Mouse (Mus musculus) liver, embryonic 11.5 days (tissue): Measurements from ENCODE around the gene Pheta1. TPM values are rescaled to one million over a fixed set of nuclear protein-coding genes. Genes with fewer than 3 reads are reported as not detected.

Source experiments
- ATAC-seq: fragments of 200-750 bp; cut with Nextera tagmentation; replicated peaks from 2 replicates; pipeline ENCODE4 v1.8.0; 2017; ENCODE audit warnings: moderate number of reproducible peaks, mild to moderate bottlenecking, moderate TSS enrichment, moderate library complexity; ENCODE audit not compliant: low FRiP score
- DNase-seq: peaks from one replicate; pipeline ENCODE4 v3.0.0-alpha.2; 2017; ENCODE audit warnings: low spot score
- H3K27ac ChIP-seq: fragments of 300-500 bp; sonication (generic); 2 replicates; pipeline ENCODE4 v1.5.1; 2014; ENCODE audit warnings: mild to moderate bottlenecking, low read depth, low read length, control low read depth
- H3K27me3 ChIP-seq: fragments of 300-500 bp; sonication (generic); replicated peaks from 2 replicates; pipeline ENCODE4 v1.6.1; 2014; ENCODE audit warnings: low read length, mixed read lengths; ENCODE audit not compliant: control insufficient read depth, insufficient read depth
- H3K36me3 ChIP-seq: fragments of 300-500 bp; sonication (generic); 2 replicates; pipeline ENCODE4 v1.6.1; 2014; ENCODE audit warnings: mild to moderate bottlenecking, low read length, moderate library complexity, mixed read lengths; ENCODE audit not compliant: control insufficient read depth, insufficient read depth
- H3K4me1 ChIP-seq: fragments of 300-500 bp; sonication (generic); replicated peaks from 2 replicates; pipeline ENCODE4 v1.6.1; 2014; ENCODE audit warnings: low read length, mixed read lengths; ENCODE audit not compliant: control insufficient read depth, insufficient read depth
- H3K4me2 ChIP-seq: fragments of 300-500 bp; sonication (generic); 2 replicates; pipeline ENCODE4 v1.6.1; 2014; ENCODE audit warnings: mild to moderate bottlenecking, control low read depth, moderate library complexity
- H3K4me3 ChIP-seq: fragments of 300-500 bp; sonication (generic); 2 replicates; pipeline ENCODE4 v1.5.1; 2014; ENCODE audit warnings: low read depth, low read length, control low read depth
- H3K9ac ChIP-seq: fragments of 300-500 bp; sonication (generic); 2 replicates; pipeline ENCODE4 v1.6.1; 2014; ENCODE audit warnings: low read depth, low read length, control low read depth
- H3K9me3 ChIP-seq: fragments of 300-500 bp; sonication (generic); 2 replicates; pipeline ENCODE4 v1.6.1; 2016; ENCODE audit warnings: low read length, inconsistent platforms, mixed read lengths; ENCODE audit not compliant: control insufficient read depth
- WGBS: fragments of 180-500 bp; shearing (Covaris S2); extraction: QIAGEN DNeasy Blood & Tissue Kit; methylation state at CpG from one replicate; pipeline ENCODE4 v1.1.7; 2014; 5-methylcytosine and 5-hydroxymethylcytosine counted together
- polyA plus RNA-seq: library from polyadenylated mRNA; unstranded; fragments of >200 nt; fragmentation: Nextera tagmentation; extraction: Ambion mirVana; gene quantifications from 2 replicates; pipeline ENCODE4 v1.2.1, GENCODE M21; 2014

Pheta1 gene
- polyA plus RNA-seq, 1 experiment from 2014 or later: 13.7 TPM

DNA sequence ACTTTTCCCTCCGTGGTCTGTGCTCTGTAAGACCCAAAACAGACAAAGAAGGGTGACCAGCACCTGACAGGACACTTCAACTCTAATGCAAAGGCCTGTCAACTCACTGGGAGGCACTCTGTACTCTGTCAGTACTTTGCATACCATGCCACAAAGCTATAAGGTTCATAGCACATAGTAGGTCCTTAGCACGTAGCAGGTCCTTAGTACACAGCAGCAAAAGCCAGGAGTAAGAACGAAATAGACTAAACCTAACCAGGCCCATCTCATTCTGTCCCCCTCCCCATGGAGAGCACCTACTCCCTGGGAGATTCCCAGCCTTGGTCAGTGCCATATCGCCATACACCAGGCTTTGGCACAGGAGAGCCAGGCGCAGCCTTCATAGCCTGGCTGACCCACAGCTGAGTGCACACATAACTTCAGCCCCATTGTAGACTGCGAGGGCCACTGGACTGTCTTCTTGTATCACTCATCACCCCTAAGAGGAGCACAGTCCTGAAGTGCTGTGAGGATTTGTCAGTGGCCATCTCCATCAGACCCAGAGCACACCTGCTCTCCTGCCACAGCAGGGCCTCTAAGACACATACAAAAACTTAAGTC lies 17.7 kb upstream of the Pheta1 start:
- peaks cover 22% of the 10 kb centered on the region for H3K36me3 ChIP-seq
- H3K4me2 ChIP-seq: no peak overlapping the region
- DNase-seq (no peak), ATAC-seq (no peak)
- no peaks in the 10 kb centered on the region for H3K27me3 ChIP-seq
- H3K4me3 ChIP-seq: no peak overlapping the region
- 88% methylated on average over 6 of the region's 6 CpGs for WGBS
- no peak overlapping the region for H3K27ac ChIP-seq
- no peaks in the 10 kb centered on the region for H3K9me3 ChIP-seq
- no peak overlapping the region for H3K9ac ChIP-seq
- H3K4me1 ChIP-seq: peaks cover 39% of the 10 kb centered on the region

- H3K4me3 ChIP-seq: no peak overlapping the region
- H3K36me3 ChIP-seq: peaks cover 14% of the 10 kb centered on the region; the same call in 1 of the 2 replicates
- H3K9me3 ChIP-seq: no peaks in the 10 kb centered on the region
- H3K9ac ChIP-seq: no peak overlapping the region
- no peak for DNase-seq
- no peak for ATAC-seq
- H3K27ac ChIP-seq: peak overlapping the region; percentile 62; the same call in 1 of the 2 replicates
- 78% methylated on average over 6 of the region's 6 CpGs for WGBS
- H3K4me1 ChIP-seq: peaks cover 41% of the 10 kb centered on the region
- H3K4me2 ChIP-seq: peak overlapping the region; percentile 39
- no peaks in the 10 kb centered on the region for H3K27me3 ChIP-seq
Observed at GRCm38 (mm10) chr5:121832376-121833155, 16.2 kb upstream of the Pheta1 start.

GRCm38 (mm10) chr5:121833159-121833558 lies 15.6 kb upstream of the Pheta1 start:
- no peak overlapping the region for H3K9ac ChIP-seq
- peaks cover 47% of the 10 kb centered on the region for H3K4me1 ChIP-seq
- DNase-seq (no peak), ATAC-seq (no peak)
- 81% methylated on average over 2 of the region's 2 CpGs for WGBS
- no peaks in the 10 kb centered on the region for H3K9me3 ChIP-seq
- no peak overlapping the region for H3K4me3 ChIP-seq
- H3K36me3 ChIP-seq: peaks cover 10% of the 10 kb centered on the region; the same call in 1 of the 2 replicates
- peak overlapping the region; percentile 96 for H3K4me2 ChIP-seq
- no peak overlapping the region for H3K27ac ChIP-seq
- no peaks in the 10 kb centered on the region for H3K27me3 ChIP-seq

DNA sequence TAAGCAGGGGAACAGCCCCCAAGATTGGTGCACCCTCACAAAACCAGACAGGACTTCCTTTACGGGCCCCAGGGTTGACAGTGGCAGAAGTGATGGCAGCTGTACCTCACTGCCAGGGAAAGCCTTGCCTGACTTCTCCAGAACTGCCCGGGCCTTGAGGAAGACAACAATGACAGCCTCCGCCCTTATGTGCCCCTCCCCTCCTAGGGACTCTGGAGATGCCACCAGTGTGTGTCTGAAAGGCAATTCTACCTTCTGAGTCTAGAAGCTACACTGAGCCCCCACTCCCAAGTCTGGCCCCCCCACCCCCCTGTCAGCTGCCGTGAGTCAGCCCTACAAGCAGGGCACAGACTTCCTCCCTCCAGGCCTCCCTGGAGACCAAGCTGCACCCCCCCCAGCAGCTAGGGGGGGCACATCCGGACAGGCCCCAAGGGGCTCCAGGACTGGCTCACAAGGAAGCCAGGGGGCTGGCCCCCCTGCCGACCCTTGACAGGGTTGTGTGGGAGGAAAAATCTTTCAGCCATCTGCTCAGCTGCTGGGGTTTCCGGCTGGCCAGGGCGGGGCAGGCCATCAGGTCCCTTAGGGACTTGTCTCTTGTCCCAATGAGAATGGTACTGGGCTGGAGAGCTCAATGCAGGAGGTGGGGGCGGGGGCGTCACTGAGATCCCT lies 15.1 kb upstream of the Pheta1 start:
- WGBS: 21% methylated on average over 10 of the region's 10 CpGs
- H3K4me1 ChIP-seq: peaks cover 53% of the 10 kb centered on the region
- H3K9ac ChIP-seq: peak overlapping the region; percentile 46
- H3K4me3 ChIP-seq: peak overlapping the region; percentile 20; the same call in 1 of the 2 replicates
- H3K36me3 ChIP-seq: peaks cover 5% of the 10 kb centered on the region; the same call in 1 of the 2 replicates
- no peak for DNase-seq
- H3K27ac ChIP-seq: no peak overlapping the region
- peak overlapping the region; percentile 96 for H3K4me2 ChIP-seq
- no peaks in the 10 kb centered on the region for H3K27me3 ChIP-seq
- no peak for ATAC-seq
- H3K9me3 ChIP-seq: no peaks in the 10 kb centered on the region

GRCm38 (mm10) chr5:121834241-121834606 lies 14.6 kb upstream of the Pheta1 start:
- peaks cover 57% of the 10 kb centered on the region for H3K4me1 ChIP-seq
- DNase-seq: no peak
- peak overlapping the region; percentile 81 for H3K4me3 ChIP-seq
- peak overlapping the region; percentile 46 for H3K9ac ChIP-seq
- H3K9me3 ChIP-seq: no peaks in the 10 kb centered on the region
- no peaks in the 10 kb centered on the region for H3K27me3 ChIP-seq
- 0 out of 2 replicates have a peak, but pooled peaks cover 2% of the 10 kb centered on the region for H3K36me3 ChIP-seq
- WGBS: 42% methylated on average over 7 of the region's 7 CpGs
- no peak for ATAC-seq
- no peak overlapping the region for H3K27ac ChIP-seq
- peak overlapping the region; percentile 96 for H3K4me2 ChIP-seq

DNA sequence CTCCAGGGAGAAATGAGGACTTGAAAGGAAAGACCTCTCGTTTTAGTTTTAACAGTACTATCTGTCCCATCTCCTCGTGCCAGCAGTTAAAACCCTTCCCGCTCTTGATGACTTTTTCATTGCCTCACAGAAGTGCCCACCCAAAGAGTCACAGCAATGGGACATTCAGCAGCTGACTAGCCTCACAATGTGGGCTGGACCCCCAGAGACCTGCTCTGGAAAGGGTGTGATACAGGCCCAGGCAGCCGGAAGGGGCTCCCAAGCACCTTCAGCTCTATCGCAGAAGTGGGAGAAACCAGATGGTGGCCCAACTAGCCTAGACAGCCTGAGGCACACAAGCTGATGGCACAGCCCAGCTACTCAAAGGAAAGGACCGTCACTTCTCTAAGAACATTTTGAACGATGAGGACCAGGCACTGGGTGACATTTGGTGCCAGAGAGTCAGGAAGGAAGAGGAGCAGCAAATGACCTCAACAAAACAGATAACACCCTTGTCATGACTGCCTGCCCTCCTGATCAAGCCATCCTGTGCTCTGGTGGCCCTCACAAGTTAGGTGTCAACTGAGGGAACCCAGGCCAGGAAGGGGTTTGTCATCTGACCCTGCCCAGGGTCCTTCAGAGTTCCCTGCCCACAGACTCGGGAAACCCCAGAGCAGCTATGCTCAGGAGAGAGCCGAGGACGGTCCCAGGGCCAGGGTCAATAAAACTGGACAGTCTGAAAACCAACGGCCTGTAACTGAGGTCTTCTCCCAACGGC lies 13.6 kb upstream of the Pheta1 start:
- Histone ChIP-seq H3K9ac (peak overlapping the region; percentile 89), H3K27me3 (no peaks in the 10 kb centered on the region), H3K4me3 (peak overlapping the region; percentile 81), H3K4me2 (peak overlapping the region; percentile 96), H3K36me3 (0 out of 2 replicates have a peak, but pooled peaks cover 2% of the 10 kb centered on the region), H3K9me3 (no peaks in the 10 kb centered on the region), H3K27ac (peak overlapping the region; percentile 89; the same call in 1 of the 2 replicates), H3K4me1 (peaks cover 57% of the 10 kb centered on the region)
- ATAC-seq (no peak), DNase-seq (no peak)
- 19% methylated on average over 12 of the region's 12 CpGs for WGBS

DNA sequence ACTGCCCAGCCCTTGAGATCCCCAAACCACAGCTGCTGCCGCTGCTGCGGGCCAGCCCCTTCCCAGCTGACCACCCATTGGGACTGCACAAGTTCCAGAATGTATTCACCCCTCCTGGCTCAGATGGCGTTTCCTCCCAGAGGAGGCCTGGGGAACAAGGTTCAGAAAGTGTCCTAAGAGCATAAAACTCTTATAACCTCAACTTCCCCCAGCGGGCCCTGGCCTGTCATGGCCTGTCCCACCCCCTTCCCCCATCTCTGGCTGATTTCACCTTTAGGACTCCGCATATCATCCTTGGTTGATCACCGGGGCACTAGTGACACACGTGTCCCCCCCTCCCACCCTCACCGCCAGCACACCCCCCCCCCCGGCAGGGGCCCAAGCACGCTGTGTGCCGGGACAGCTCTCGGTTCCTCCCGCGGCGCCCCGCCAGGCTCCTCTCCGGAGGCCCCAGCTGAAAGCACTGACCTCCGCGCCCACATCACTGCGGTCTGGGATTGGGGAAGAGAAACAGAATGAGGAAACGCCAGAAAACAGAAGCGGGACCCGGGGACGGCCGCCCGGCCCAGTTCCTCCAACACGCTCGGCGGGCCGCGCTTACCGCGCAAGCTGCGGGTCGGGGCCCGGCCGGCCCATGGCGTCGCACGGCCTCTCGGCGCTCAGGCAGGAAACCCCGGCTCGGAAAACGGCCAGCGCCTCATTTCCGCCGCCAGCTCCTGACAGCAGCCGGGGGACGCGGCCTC lies 12.7 kb upstream of the Pheta1 start:
- Histone ChIP-seq H3K27me3 (no peaks in the 10 kb centered on the region), H3K9ac (peak overlapping the region; percentile 89), H3K4me2 (peak overlapping the region; percentile 96), H3K4me1 (peaks cover 57% of the 10 kb centered on the region), H3K27ac (peak overlapping the region; percentile 89), H3K36me3 (0 out of 2 replicates have a peak, but pooled peaks cover 2% of the 10 kb centered on the region), H3K4me3 (peak overlapping the region; percentile 81), H3K9me3 (no peaks in the 10 kb centered on the region)
- WGBS: under 1% methylated on average over 51 of the region's 51 CpGs
- ATAC-seq (peak; percentile 10; the same call in 1 of the 2 replicates), DNase-seq (no peak)
